In genomic region chr4:88756581-88757513, GRCm38 (mm10) we compare ENCODE assay signal across 1 mouse cellular context.
A peak's percentile ranks its signal among the peaks of the same experiment; 100 is the strongest.
TF ChIP-seq lines count a peak whose summit lies in the region.

No protein-coding gene starts in this region.

TF ChIP-seq in MEL, 35 proteins besides CTCF, POLR2A, EP300 and RAD21:
- 0 out of 2 replicates have a peak, but pooled peaks have one; percentile 68 for TF ChIP-seq ZMIZ1 (IDR thresholded peaks at IDR 0.05; ENCODE audit: low read depth, low read length)
TF ChIP-seq in MEL: peak in this region for 1; not testable (repeated sequence) for 34.
